Mouse (Mus musculus) urinary bladder, postnatal 14 days (tissue): ENCODE data around the gene Ano2.

Source experiments
- DNase-seq: peaks from one replicate; pipeline ENCODE4 v3.0.0; 2021; ENCODE audit warnings: low spot score

The Ano2 gene

DNA sequence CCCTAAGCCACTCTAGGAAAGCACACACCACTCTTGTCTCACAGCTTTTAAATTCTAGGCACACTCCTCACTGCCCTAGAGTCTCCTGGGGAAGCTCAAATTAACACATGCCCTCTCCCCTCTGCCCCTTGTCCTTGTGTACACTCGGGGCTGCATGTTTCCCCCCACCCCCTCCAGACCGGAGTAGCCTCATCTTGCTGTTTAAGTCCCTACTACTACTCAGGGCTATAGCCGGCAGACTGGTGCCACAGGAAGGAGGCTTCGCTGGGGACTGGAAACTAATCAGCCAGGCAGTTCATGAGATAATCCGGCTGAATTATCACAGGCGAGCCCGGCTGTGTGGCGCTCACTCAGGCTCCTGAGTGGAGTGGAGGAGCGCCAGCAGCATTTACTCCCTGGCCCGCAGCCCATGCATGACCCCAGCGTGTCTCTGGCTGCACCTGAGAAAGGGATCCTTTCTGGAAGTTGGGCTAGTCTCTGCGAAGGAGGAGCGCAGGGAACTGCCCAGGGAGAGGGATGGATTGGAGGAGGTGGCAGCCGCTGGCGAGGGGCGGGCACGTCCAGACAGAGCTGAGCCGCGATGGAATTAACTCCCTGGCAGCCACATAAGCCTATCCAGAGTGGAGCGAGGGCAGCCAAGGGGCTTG, at the start of gene Ano2:
Gene Ano2 (plus strand): TSS at position 363 of the 647 bp plus-strand sequence.
- peak; percentile 10 for DNase-seq

DNA sequence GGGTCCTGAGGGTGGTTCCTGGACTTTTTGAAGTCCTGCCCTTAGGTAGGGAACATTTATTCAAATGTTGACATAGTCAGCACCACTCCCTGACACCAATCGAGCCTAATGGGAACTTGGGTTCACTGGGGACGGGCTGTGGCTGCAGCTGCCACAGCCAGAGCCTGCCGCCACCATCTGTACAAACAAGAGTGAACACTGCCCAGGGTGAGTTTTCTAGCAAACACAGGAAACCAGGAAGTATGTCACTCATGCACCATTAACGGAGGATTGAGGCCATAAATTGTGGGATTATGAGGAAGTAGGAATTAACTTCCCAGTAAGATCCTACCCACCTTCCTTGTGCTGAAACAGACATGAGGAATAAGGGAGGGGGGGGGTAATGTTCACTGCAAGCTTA, 49.7 kb upstream of the Ano2 start:
- no peak for DNase-seq

DNA sequence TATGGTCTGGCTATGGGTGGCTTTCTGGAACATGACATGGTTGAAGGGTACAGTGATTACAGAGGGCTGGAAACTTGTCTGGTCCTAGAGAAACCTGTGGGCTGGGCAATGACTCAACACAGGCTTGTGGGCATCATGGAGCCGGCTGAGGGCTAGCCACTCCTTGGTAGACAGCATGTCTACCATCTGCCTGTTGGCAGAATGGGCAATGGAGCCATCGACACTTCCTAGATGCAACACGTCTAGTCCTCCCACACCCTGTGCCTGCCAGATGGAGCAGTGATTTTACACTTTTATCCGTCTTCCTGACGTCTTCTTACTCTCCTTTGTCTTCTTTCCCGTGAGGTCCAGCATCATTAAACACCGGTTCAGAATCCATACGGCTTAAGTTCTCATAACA, 49.1 kb upstream of the Ano2 start:
- DNase-seq = no peak

DNA sequence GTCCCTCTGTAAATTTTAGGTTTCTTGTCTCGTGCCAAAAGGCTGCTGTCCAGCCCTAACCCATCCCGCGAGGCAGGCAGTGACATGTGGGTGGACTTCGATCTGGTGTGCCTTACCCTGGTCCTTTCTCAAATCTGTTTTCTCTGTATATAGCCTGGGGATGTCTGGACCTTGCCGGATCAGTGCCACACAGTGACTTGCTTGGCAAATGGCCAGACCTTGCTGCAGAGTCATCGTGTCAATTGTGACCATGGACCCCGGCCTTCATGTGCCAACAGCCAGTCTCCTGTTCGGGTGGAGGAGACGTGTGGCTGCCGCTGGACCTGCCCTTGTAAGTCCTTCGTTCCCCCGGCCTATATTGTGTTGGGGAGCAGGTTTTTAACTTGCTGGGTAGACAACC, 41.3 kb upstream of the Ano2 start:
- no peak for DNase-seq

DNA sequence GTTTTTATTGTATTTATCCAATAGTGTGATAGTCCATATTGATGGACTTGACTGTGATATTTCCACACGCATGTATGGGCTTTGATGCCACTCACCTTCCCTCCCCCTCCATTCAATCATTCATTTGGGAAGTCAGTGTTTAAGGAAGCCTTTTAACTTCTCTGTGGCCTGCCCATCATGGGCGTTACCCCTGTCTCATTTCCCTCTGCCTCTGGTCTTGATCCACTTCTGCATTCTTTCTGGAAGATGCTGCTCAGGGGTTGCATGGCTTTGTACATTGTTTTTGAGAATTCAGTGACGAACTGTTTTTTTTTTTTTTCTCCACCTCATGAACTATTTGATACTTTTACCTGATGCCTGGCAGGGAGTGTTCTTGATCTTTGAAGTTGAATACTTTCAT, 38.9 kb upstream of the Ano2 start:
- DNase-seq = no peak

DNA sequence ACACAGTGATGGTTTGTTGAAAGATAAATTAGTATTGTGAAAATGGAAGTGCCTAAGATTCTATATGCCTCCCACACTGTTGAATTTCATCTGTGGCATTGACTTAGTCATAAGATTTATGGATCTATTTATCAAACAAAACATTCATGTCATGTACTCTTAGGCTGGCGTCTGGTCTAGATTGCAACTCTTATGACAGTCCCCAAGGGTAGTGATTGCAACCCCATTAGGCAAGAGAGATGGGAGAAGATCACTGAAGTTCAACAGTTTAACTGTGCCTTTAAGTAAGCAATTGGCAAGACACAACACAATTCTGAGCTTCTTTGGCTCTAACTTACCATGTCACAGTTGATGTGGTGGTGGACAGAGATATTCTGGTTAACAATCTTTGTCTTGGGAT, 36.8 kb upstream of the Ano2 start:
- no peak for DNase-seq

DNA sequence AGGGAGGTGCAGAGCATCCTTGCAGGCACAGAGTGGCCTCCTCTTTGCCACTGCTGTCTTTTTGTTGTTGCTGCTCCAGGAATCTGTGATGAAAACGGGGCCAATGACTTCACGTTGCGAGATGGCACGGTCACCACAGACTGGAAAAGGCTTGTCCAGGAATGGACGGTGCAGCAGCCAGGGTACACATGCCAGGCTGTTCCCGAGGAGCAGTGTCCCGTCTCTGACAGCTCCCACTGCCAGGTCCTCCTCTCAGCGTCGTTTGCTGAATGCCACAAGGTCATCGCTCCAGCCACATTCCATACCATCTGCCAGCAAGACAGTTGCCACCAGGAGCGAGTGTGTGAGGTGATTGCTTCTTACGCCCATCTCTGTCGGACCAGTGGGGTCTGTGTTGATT, 33.3 kb upstream of the Ano2 start:
- DNase-seq = no peak

DNA sequence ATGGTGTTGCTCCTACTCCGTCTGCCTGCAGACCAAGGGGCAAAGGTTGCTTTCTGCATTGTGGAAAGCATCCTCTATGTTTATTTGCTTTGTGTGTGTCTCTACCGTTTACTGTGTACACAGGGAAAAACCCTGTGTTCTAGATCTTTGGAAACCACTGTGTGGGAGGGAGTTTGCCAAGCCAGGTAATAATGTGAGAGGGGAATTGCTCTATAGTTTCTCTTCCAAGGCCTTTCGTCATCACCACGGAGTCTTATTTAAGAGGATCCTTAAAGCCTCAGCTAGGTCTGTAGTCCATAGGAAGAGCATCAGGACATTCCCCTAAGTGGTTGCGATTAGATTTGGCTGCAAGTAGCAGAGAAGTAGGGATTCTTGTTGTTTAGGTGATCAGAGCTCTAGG, 32.3 kb upstream of the Ano2 start:
- DNase-seq = no peak

DNA sequence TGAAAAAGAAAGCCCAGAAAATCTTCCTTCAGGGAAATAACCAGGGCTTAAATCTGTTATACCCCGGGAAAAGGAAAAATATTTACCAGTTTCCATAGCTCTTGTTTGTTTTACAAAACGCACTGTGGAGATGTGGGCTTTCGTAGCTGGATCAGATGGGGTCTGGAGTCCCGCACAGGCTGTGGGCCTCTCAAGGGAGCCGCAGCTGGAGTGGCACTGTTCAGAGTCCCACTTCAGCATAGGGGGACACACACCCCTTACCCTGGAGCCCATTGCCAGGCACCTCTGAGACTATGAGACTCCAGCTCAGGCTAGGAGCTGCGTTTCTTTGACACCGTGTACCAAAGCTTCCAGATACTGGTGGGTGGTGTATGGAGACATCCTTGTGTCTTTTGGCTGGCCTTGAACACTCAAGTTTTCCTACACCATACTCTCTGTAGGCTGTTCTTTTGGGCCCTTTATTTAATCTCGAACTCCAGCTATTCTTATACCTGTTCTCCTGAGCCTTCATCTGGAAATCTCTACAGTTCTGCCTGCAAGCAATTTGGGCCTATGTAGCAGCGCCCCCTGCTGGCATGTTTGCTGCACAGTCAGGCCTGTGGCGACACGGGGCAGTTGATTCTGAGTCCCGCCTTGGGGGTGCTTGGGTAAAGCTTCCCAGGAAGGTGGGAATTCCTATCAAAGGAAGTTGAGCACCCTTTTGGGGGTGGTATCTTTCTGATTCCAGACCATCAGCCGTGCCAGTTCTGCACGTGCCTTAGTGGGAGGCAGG, 28.9 kb upstream of the Ano2 start:
- peak; percentile 77 for DNase-seq

DNA sequence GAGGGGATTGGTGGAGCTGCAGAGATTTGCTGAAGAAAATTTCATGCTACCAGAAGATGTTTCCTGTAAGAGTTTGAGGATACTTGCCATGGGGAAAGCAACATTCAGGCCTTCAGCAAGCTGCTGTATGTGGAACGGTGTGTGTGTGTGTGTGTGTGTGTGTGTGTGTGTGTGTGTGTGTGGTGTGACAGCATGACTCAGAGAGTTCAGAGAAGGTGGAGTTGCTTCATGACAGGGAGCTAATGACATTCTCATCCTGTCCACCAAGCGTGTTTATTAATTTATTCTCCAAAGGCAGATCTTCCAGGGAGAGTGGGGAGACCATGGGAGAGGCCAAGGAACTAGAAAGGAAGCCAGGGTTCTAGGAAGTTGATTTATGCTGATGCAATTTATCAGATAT, 26.3 kb upstream of the Ano2 start:
- no peak for DNase-seq

DNA sequence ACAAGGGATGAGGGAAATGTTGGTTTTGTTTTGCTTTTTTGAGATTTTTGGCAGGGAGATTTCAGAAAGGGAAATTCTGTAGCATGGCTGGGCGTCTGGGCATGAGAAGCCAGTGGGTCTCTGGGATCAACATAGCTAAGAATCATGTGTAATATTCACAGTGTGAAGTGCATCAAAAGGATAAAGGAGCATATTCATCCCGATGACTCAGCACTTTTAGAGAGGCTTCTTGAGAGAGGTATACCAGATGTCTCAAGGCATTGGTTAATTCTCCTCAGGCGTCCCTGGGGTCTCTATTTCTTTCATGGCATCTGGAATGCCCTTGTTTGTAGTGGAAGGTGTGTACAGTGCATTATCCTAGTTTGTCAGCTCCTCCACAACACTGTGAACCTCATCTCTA, 18.4 kb upstream of the Ano2 start:
- DNase-seq = no peak

DNA sequence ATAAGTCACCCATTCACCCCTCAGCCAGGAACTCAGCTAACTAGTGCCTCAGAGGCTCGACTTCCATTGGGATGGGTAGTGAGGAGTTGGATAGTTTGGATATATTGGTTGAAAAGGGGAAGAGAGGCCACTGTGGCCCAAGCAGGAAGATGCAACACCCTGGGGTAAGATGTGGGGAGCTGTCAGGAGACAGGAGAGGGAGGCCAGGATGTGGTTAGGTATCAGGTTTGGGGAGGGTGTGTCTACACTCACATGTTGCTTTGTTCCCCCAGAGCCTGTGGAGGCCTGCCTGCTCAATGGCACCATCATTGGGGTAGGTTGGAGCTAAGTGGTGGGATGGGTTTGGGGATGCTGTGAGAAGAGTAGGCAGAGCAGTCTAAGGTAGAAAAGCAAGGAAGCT, 11.7 kb upstream of the Ano2 start:
- no peak for DNase-seq

DNA sequence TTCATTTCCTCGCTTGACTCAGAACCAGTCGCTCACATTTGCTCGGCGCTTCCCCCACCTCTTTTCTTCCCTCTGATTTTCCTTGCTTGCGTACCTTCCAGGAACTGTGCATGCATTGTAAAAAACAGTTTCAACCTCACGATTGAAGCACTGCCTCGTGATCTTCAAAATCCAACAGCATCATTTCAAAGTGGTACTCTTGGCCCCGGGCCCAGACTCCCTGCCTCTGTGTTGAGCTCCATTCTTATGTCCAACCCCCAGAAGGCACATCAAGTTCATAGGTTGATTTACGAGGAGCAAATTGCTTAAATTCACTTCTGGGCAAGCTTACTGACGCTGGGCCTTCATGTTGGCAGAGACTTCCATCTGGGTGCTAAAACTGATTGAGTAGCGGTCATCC, 9.6 kb upstream of the Ano2 start:
- no peak for DNase-seq

DNA sequence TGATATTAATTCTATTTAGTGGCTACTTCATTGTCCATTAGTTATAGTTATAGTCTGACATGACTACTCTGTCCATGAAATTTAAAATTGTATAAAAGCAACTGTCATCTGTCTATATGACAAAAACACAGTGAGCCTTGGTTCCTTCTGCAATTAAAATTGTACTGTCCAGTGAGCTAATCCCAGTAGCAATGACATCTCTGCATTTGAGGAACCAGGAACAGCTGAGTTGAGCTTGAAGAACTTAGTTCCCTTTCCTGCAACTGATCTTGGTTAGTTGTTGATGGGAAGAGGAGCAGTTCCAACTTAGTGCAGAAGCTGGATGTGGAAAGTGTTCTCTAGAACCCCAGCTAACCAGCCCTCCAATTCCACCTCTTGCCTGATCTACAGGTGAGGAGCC, 4.8 kb upstream of the Ano2 start:
- DNase-seq = no peak

DNA sequence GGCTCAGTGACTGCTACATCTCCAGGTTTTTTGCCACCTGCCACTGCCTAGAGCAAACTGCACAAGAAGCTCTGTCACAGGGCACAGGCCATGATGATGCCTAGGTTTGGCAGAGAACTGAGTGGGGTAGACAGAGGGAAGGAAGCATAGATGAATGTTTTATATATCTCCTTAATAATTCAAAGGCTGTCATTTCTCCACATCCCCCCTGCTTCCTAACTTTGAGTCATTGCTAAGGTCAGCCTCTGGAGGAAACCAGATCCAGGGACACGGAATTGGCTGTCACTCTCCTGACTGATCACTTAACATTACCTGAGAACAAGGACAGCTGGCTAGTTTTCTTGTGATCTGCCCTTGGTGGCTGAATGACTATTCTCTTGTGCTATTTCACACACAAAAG, 2.2 kb upstream of the Ano2 start:
- no peak for DNase-seq

DNA sequence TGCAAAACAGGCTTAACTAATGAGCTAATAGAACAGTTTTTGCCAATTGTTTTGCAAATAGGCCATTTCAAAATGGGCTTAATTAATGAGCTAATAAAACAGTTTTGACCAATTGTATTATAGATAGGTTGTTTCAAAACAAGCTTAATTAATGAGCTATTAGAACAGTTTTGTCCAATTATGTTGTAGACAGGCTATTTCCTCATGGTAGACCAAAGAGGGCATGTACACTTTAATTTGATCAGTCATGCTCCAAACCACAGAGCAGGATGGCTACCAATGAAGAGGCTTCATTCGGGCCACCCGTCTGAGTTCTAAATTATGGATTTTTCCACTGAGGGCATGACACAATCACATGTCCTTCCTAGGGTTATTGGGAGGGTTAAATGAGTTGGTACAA, 10.9 kb downstream of the Ano2 start:
- no peak for DNase-seq

DNA sequence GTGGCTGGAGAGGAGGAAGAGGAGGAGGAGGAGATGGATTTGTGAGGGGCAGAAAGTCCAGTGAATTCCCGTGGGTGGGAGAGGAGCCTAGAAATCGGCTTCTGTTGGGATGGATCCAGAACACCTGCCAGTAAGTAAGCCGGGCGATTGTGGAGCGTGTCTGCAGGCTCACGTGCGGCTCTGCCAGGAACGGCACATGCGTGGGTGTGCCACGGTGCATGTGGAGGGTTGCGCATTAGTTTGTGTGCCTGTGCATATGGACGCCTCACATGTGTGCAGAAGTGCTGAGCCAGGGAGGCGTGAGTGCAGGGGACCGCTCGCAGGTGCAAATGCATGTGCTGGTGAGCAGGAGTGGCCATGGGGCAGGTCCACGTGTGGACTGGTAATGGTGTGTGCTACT, 21.0 kb downstream of the Ano2 start:
- no peak for DNase-seq

DNA sequence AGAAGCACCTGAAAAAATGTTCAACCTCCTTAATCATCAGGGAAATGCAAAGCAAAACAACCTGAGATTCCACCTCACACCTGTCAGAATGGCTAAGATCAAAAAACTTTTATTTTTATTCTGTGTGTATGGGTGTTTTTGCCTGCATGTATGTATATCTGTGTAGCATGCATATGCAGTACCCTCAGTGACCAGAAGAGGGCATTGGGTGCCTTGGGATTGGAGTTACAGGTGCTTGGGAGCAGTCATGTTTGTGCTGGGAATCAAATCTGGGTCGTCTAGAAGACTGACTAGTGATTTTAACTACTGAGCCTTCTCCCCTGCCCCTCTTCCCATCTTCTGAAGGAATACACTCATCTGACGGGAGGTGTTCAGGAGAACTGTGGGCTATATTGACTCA, 36.2 kb downstream of the Ano2 start:
- DNase-seq = no peak

DNA sequence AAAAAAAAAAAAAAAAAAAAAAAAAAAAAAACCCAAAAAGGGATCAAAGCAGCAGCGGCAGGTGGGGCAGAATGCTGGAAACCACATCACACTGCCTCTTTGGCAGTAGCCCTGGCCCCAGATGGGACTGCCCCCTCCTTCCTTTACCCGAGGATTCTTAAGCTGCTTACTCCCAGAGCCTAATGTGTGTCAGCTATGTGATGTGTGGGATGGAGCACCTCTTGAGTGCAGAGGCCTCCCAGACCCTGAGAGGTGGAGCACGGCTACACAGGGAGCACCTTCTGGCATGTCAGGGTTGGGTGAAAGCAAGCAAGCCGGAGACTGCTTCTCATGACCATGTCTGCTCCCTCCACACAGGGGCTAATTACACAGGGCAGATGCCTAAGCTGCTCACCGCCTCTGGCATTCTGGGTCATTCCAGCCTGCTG, 37.3 kb downstream of the Ano2 start:
- no peak for DNase-seq

DNA sequence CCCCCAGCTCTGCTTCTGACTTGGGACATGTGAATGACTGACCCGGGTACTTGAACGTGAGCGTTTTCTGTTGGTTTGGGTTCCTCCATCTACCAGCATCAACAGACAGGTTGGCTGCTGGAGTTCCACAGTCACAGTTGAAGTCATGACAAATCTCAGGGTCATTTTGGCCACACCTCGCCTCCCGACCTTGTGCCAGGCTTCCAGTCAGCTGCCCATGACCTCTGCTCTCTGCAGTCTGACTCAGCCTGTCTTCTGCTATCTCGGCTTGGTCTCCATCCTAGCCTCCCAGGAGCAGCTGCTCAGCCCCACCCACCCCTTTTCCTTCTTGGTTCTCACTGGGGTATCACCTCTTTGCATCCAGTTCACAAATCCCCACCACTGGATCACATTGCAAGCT, 39.3 kb downstream of the Ano2 start:
- DNase-seq = no peak

DNA sequence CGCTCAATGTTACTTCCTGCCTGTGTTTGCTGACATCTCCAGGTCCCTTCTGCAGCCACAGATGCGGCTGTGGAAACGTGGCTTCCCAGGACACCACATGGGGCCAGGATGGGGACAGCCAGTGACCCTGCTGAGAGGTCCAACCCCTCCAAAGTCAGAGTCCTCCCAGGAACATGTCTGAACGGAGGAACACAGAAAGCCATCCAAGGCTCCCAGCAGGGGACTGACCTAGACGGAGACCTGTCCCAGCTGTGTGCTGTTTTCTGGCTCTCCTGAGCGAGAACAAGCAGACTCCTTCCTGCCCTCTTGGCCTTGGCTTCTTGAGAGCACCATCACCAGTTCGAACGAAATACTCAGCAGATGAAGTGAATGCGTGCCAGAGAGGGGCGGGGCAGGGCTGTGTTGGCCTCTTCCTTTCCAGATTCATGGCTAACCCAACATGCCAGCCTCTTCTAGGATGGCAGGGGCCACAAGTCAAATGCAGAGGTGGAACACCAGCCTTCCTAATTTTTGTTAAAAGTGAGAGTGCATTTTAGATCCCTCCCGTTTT, 39.8 kb downstream of the Ano2 start:
- no peak for DNase-seq

DNA sequence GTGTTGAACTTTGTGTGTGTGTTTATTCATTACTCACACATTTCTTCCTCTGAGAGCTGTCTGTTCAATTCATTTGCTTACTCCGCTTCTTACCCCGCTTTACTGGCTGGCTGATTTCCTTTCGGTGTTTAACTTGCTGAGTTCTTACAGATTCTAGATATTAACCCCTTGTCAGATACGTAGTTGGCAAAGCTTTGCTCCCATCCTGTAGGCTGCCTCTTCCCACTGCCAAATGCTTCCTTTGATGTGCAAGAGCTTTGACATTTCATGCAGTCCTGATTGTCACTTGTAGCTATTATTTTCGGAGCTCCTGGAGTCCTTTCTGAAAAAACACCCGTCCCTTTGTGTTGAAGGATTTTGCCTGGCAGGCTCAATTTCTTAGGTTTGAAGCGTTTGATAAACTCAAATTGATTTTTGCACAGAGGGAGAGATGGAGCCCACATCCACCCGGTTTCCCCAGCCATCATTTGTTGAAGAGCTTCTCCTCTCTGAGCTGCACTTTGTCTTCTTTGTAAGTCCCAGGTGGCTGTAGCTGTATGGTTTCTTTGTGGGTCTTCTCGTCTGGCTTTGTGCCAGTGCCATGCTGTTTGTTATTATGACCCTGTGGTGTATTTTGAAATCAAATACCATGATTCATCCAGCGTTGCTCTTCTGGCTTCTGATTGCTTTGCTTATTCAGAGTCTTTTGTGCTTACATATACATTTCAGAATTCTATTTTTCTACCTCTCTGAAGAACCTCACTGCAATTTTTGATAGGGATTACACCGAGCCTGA, 47.5 kb downstream of the Ano2 start:
- no peak for DNase-seq
